Mouse (Mus musculus): ENCODE results near the gene Phactr2.

GRCm38 (mm10) chr10:13411056-13411455 lies 63.2 kb downstream of the Phactr2 start:
- TF ChIP-seq MAFK (IDR thresholded peaks at IDR 0.05; ENCODE audit: insufficient replicate concordance, low read length) (no peak), CTCF (conservative IDR thresholded peaks at IDR 0.05 in 1 of 2, IDR thresholded peaks at IDR 0.05 in 1 of 2; ENCODE audit: low read depth in 2 of 2, low read length in 2 of 2) (no peak), EP300 (IDR thresholded peaks at IDR 0.05; ENCODE audit: low read length) (no peak), ZC3H11A (IDR thresholded peaks at IDR 0.05; ENCODE audit: low read depth, low read length) (no peak), POLR2A (IDR thresholded peaks at IDR 0.05; ENCODE audit: low read depth, low read length) (no peak), HCFC1 (IDR thresholded peaks at IDR 0.05; ENCODE audit: low read depth, low read length) (no peak), GABPA (IDR thresholded peaks at IDR 0.05; ENCODE audit: insufficient replicate concordance, low read depth, low read length) (no peak), SIN3A (IDR thresholded peaks at IDR 0.05; ENCODE audit: low read length) (no peak)
